ENCODE assay signal across 19 mouse cellular contexts in the genomic region with DNA sequence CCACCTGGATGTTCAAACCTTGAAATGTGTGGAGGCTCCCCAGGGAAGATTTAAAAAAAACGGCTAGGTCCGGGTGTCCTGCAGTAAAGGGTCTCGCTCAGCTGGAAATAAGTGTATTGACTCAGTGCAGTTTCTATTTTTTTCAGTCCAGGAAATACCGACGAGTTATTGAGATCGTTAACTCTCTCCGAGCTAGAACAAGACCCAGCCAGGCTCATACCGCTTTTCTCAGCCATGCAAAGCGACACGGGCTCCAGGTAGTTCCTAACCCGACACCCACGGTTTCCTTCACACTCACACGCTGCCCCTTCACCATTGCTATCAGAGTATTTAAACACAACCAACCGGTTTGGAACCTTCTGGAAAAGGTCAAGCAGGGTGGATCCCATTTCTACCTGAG. TPM values are rescaled to one million over a fixed set of nuclear protein-coding genes. Genes with fewer than 3 reads are reported as not detected.
A peak's percentile ranks its signal among the peaks of the same experiment; 100 is the strongest.
DNase-seq lines count a peak whose midpoint lies in the region; ATAC-seq and TF ChIP-seq lines count a peak whose summit lies in the region.
"Had no signal": no experiment of that assay in that cellular context is flagged by ENCODE, and none has a peak within 500 bp of the region (broad histone marks: within the 10 kb centered on the region; RNA-seq: fewer than 3 reads in every experiment).

No protein-coding gene starts in this region.

- TF ChIP-seq POLR2A in CH12.LX (IDR thresholded peaks at IDR 0.05; ENCODE audit: low read depth, low read length) = no peak

- H3K4me1 ChIP-seq in embryonic facial prominence, embryonic 12.5 days = peaks cover 9% of the 10 kb centered on the region
- H3K4me1 ChIP-seq in embryonic facial prominence, embryonic 10.5 days = peaks cover 17% of the 10 kb centered on the region
- peaks cover 31% of the 10 kb centered on the region for H3K4me1 ChIP-seq in kidney, embryonic 14.5 days (ENCODE audit: control insufficient read depth, insufficient read depth, low read length)
- H3K4me1 ChIP-seq in CH12.LX (ENCODE audit: control insufficient read depth in 1 of 2, insufficient read depth in 2 of 2) = peaks cover 7 to 16% of the 10 kb centered on the region in 2 experiments; a peak in 2 of 4 replicates

- no peak for ATAC-seq in embryonic facial prominence, embryonic 12.5 days (ENCODE audit: insufficient number of reproducible peaks, insufficient read depth, low FRiP score, low TSS enrichment)
- 0 out of 2 replicates have a peak, but pooled peaks have one; percentile 33 for ATAC-seq in kidney, embryonic 14.5 days (ENCODE audit: low FRiP score, low TSS enrichment)
- ATAC-seq: liver, embryonic 12.5 days had no signal

- no peak overlapping the region for H3K9ac ChIP-seq in embryonic facial prominence, embryonic 12.5 days
- no peak overlapping the region for H3K9ac ChIP-seq in kidney, embryonic 14.5 days (ENCODE audit: low read depth, low read length)
- peak overlapping the region; percentile 3; the same call in 1 of the 2 replicates for H3K9ac ChIP-seq in CH12.LX (ENCODE audit: insufficient read depth, low read depth)
- H3K9ac ChIP-seq: liver, embryonic 12.5 days had no signal

- WGBS in embryonic facial prominence, embryonic 12.5 days = 51% methylated on average over 14 of the region's 14 CpGs
- 74% methylated on average over 14 of the region's 14 CpGs for WGBS in embryonic facial prominence, embryonic 10.5 days
- WGBS in kidney, embryonic 14.5 days = 26% methylated on average over 14 of the region's 14 CpGs

- dilution Hi-C loops in CH12.LX (cut with MboI; ENCODE audit: extremely low pct_ligation_motif_present, extremely low pct_unique_long_range_greater_than_20kb, low sequenced_read_pairs) = no loop called here

- H3K27ac ChIP-seq in embryonic facial prominence, embryonic 12.5 days = no peak overlapping the region
- H3K27ac ChIP-seq in embryonic facial prominence, embryonic 10.5 days (replicated peaks) = no peak overlapping the region
- H3K27ac ChIP-seq in kidney, embryonic 14.5 days (ENCODE audit: low read depth, low read length) = no peak overlapping the region
- H3K27ac ChIP-seq in CH12.LX (ENCODE audit: insufficient read depth, low read depth) = no peak overlapping the region
- H3K27ac ChIP-seq: liver, embryonic 12.5 days had no signal

- TF ChIP-seq CTCF in CH12.LX (conservative IDR thresholded peaks at IDR 0.05 in 1 of 2, IDR thresholded peaks at IDR 0.05 in 1 of 2; ENCODE audit: low read depth in 2 of 2, low read length in 2 of 2) = no peak

- in situ Hi-C loops in CH12.LX (cut with MboI; ENCODE audit: low pct_ligation_motif_present, low pct_unique_long_range_greater_than_20kb, low sequenced_read_pairs) = no loop called here

- H3K36me3 ChIP-seq in embryonic facial prominence, embryonic 12.5 days = no peaks in the 10 kb centered on the region
- H3K36me3 ChIP-seq in embryonic facial prominence, embryonic 10.5 days (replicated peaks) = no peaks in the 10 kb centered on the region
- H3K36me3 ChIP-seq in kidney, embryonic 14.5 days (ENCODE audit: control insufficient read depth, insufficient read depth, low read length) = no peaks in the 10 kb centered on the region
- H3K36me3 ChIP-seq in CH12.LX (replicated peaks in 1 of 2; ENCODE audit: control insufficient read depth in 1 of 2, insufficient read depth in 1 of 2, low read length in 1 of 2) = no peaks in the 10 kb centered on the region
- H3K36me3 ChIP-seq: liver, embryonic 12.5 days had no signal

- H3K4me3 ChIP-seq in embryonic facial prominence, embryonic 12.5 days = no peak overlapping the region
- H3K4me3 ChIP-seq in embryonic facial prominence, embryonic 10.5 days = no peak overlapping the region
- peak overlapping the region; percentile 13; the same call in 1 of the 2 replicates for H3K4me3 ChIP-seq in kidney, embryonic 14.5 days (ENCODE audit: low read length)
- no peak overlapping the region for H3K4me3 ChIP-seq in CH12.LX (replicated peaks in 1 of 3; ENCODE audit: low read depth in 2 of 3, low read length in 2 of 3, poor library complexity in 1 of 3)
- H3K4me3 ChIP-seq: liver, embryonic 12.5 days; myocyte had no signal

- TF ChIP-seq RAD21 in CH12.LX (IDR thresholded peaks at IDR 0.05; ENCODE audit: low read depth, low read length) = no peak

- no peaks in the 10 kb centered on the region for H3K9me3 ChIP-seq in embryonic facial prominence, embryonic 12.5 days
- H3K9me3 ChIP-seq in embryonic facial prominence, embryonic 10.5 days = no peaks in the 10 kb centered on the region
- H3K9me3 ChIP-seq in kidney, embryonic 14.5 days (ENCODE audit: control insufficient read depth, low read length) = no peaks in the 10 kb centered on the region
- no peaks in the 10 kb centered on the region for H3K9me3 ChIP-seq in CH12.LX (replicated peaks; ENCODE audit: low read length)
- H3K9me3 ChIP-seq: liver, embryonic 12.5 days had no signal

- H3K4me2 ChIP-seq in embryonic facial prominence, embryonic 12.5 days (replicated peaks) = 0 out of 2 replicates have a peak overlapping the region, but pooled peaks have one; percentile 13
- H3K4me2 ChIP-seq in kidney, embryonic 14.5 days (replicated peaks; ENCODE audit: low read depth, low read length) = peak overlapping the region; percentile 32
- H3K4me2 ChIP-seq in CH12.LX (ENCODE audit: insufficient read depth, low read depth, poor library complexity, severe bottlenecking) = peak overlapping the region; percentile 73
- H3K4me2 ChIP-seq: liver, embryonic 12.5 days had no signal

- no peaks in the 10 kb centered on the region for H3K79me2 ChIP-seq in CH12.LX (replicated peaks; ENCODE audit: control insufficient read depth, extremely low read depth, insufficient read depth, poor library complexity, severe bottlenecking)

- no peaks in the 10 kb centered on the region for H3K27me3 ChIP-seq in embryonic facial prominence, embryonic 12.5 days
- H3K27me3 ChIP-seq in embryonic facial prominence, embryonic 10.5 days (replicated peaks; ENCODE audit: low read depth, poor library complexity, severe bottlenecking) = no peaks in the 10 kb centered on the region
- no peaks in the 10 kb centered on the region for H3K27me3 ChIP-seq in kidney, embryonic 14.5 days (ENCODE audit: control insufficient read depth, insufficient read depth, low read length)
- no peaks in the 10 kb centered on the region for H3K27me3 ChIP-seq in CH12.LX (replicated peaks)

- no peak for TF ChIP-seq EP300 in CH12.LX (IDR thresholded peaks at IDR 0.05; ENCODE audit: low read length)

- DNase-seq in embryonic facial prominence, embryonic 10.5 days (ENCODE audit: low spot score) = no peak
- DNase-seq in kidney, adult 8-10 months = no peak
- no peak for DNase-seq in CH12.LX (ENCODE audit: extremely low read depth)
- peak; percentile 42 for DNase-seq in kidney, postnatal 10 days
- DNase-seq in ovary, adult 18-20 months (ENCODE audit: low spot score) = no peak
- no peak for DNase-seq in testis, postnatal 10 days (ENCODE audit: low spot score)
- DNase-seq: adrenal gland, postnatal 36 days; cerebellum, adult 18-20 months; embryo, embryonic 11 days; heart, postnatal 4 days; layer of hippocampus, postnatal 36 days; spleen, adult 18-20 months; thymus, adult 2 months had no signal

TF ChIP-seq in CH12.LX, 34 proteins besides CTCF, POLR2A, EP300 and RAD21:
- TF ChIP-seq ETS1 (conservative IDR thresholded peaks at IDR 0.05; ENCODE audit: low read depth, low read length) (no peak), CHD1 (IDR thresholded peaks at IDR 0.05; ENCODE audit: low read depth, low read length) (no peak), ZNF384 (IDR thresholded peaks at IDR 0.05; ENCODE audit: low read depth, low read length) (0 out of 2 replicates have a peak, but pooled peaks have one; percentile 35), IRF4 (IDR thresholded peaks at IDR 0.05; ENCODE audit: low read depth, low read length) (no peak)

RNA-seq across cellular contexts. Expression of a gene that starts 1.8 kb away (rescaled TPM):
- polyA plus RNA-seq in embryonic facial prominence, embryonic 12.5 days (2016; fragmentation: Nextera tagmentation; extraction: Ambion mirVana) = 0.24 and 0.26 TPM in 2 replicates
- 0.09 TPM in 2 replicates for polyA plus RNA-seq in embryonic facial prominence, embryonic 10.5 days (2016; fragmentation: Nextera tagmentation; extraction: Ambion mirVana)
- 1.0 and 1.4 TPM in 2 replicates for polyA plus RNA-seq in kidney, embryonic 14.5 days (2014; fragmentation: Nextera tagmentation; extraction: Ambion mirVana)
- total RNA-seq in CH12.LX (2012; rRNA removed) (not detected in 2 replicates), CH12.LX (2014; rRNA removed) (not detected in 2 replicates)
- polyA plus RNA-seq in CH12.LX (2012; ENCODE audit: insufficient read length, low read depth) = not detected in 2 replicates
- total RNA-seq: megakaryocyte-erythroid progenitor cell, adult 5-6 weeks had no signal
- polyA plus RNA-seq: myocyte had no signal

RNA-seq across cellular contexts. Expression of a gene that starts 12.8 kb away (rescaled TPM):
- 0.11 and 0.19 TPM in 2 replicates for polyA plus RNA-seq in embryonic facial prominence, embryonic 12.5 days (2016; fragmentation: Nextera tagmentation; extraction: Ambion mirVana)
- polyA plus RNA-seq in embryonic facial prominence, embryonic 10.5 days (2016; fragmentation: Nextera tagmentation; extraction: Ambion mirVana) = not detected in 2 replicates
- polyA plus RNA-seq in kidney, embryonic 14.5 days (2014; fragmentation: Nextera tagmentation; extraction: Ambion mirVana) = not detected in 2 replicates
- not detected in 2 replicates for total RNA-seq in CH12.LX (2012; rRNA removed)
- not detected in 2 replicates for total RNA-seq in CH12.LX (2014; rRNA removed)
- not detected in 2 replicates for polyA plus RNA-seq in CH12.LX (2012; ENCODE audit: insufficient read length, low read depth)
- total RNA-seq: heart, postnatal 4 days; megakaryocyte-erythroid progenitor cell, adult 5-6 weeks had no signal
- polyA plus RNA-seq: forebrain, embryonic 11.5 days; myocyte had no signal

RNA-seq across cellular contexts. Expression of a gene that starts 28.9 kb away (rescaled TPM):
- 162 and 169 TPM in 2 replicates for polyA plus RNA-seq in embryonic facial prominence, embryonic 12.5 days (2016; fragmentation: Nextera tagmentation; extraction: Ambion mirVana)
- 180 and 184 TPM in 2 replicates for polyA plus RNA-seq in embryonic facial prominence, embryonic 10.5 days (2016; fragmentation: Nextera tagmentation; extraction: Ambion mirVana)
- polyA plus RNA-seq in kidney, embryonic 14.5 days (2014; fragmentation: Nextera tagmentation; extraction: Ambion mirVana) = 135 and 171 TPM in 2 replicates
- 80.9 and 90.4 TPM in 2 replicates for total RNA-seq in CH12.LX (2012; rRNA removed)
- total RNA-seq in CH12.LX (2014; rRNA removed) = 127 and 128 TPM in 2 replicates
- 372 and 423 TPM in 2 replicates for polyA plus RNA-seq in CH12.LX (2012; ENCODE audit: insufficient read length, low read depth)

RNA-seq across cellular contexts. Expression of a gene that starts 49.2 kb away (rescaled TPM):
- 2.8 and 5.4 TPM in 2 replicates for polyA plus RNA-seq in embryonic facial prominence, embryonic 12.5 days (2016; fragmentation: Nextera tagmentation; extraction: Ambion mirVana)
- polyA plus RNA-seq in embryonic facial prominence, embryonic 10.5 days (2016; fragmentation: Nextera tagmentation; extraction: Ambion mirVana) = 2.0 TPM in 2 replicates
- polyA plus RNA-seq in kidney, embryonic 14.5 days (2014; fragmentation: Nextera tagmentation; extraction: Ambion mirVana) = 0.89 and 3.8 TPM in 2 replicates
- total RNA-seq in CH12.LX (2012; rRNA removed) = not detected in 2 replicates
- not detected in 2 replicates for total RNA-seq in CH12.LX (2014; rRNA removed)
- 0.74 and 0.87 TPM in 2 replicates for polyA plus RNA-seq in CH12.LX (2012; ENCODE audit: insufficient read length, low read depth)
- total RNA-seq: megakaryocyte-erythroid progenitor cell, adult 5-6 weeks had no signal
- polyA plus RNA-seq: myocyte had no signal

RNA-seq across cellular contexts. Expression of a gene that starts 52.4 kb away (rescaled TPM):
- polyA plus RNA-seq in embryonic facial prominence, embryonic 12.5 days (2016; fragmentation: Nextera tagmentation; extraction: Ambion mirVana) = 7.1 and 7.8 TPM in 2 replicates
- polyA plus RNA-seq in embryonic facial prominence, embryonic 10.5 days (2016; fragmentation: Nextera tagmentation; extraction: Ambion mirVana) = 5.0 and 5.9 TPM in 2 replicates
- 6.2 and 7.3 TPM in 2 replicates for polyA plus RNA-seq in kidney, embryonic 14.5 days (2014; fragmentation: Nextera tagmentation; extraction: Ambion mirVana)
- total RNA-seq in CH12.LX (2012; rRNA removed) = 5.3 and 6.2 TPM in 2 replicates
- total RNA-seq in CH12.LX (2014; rRNA removed) = 2.0 and 2.6 TPM in 2 replicates
- polyA plus RNA-seq in CH12.LX (2012; ENCODE audit: insufficient read length, low read depth) = 1.6 and 2.2 TPM in 2 replicates

Comparison
In these comparisons a context has a peak if more than half of its experiments do, and no peak if none do; other contexts are left out.
1. H3K4me2 ChIP-seq: peak in every context shown above with its lines; median percentile 73 in CH12.LX; 32 in kidney, embryonic 14.5 days; 13 in embryonic facial prominence, embryonic 12.5 days.